Mouse (Mus musculus): ENCODE results near the gene Nap1l1.
A peak's percentile ranks its signal among the peaks of the same experiment; 100 is the strongest.

Nap1l1 gene

DNA sequence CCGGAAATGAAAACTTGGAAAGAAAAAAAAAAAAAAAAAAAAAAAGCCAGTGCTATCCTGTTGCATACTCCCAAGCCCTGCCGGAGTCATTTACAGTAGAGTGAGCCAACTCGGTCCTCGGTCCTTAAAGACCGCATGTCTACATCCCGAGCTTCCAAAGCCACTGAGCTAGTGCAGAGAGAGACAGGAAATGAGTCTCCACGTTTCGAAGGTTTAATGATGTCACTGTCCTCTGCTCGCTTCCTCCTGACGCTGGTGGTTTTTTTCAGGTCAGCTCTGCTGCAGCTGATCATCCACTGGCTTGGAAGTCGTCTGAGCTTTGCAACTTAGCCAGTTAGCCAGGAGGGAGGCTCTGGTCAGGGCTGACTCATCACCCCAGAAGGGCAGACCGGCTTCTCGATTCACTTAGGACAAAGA is 43.2 kb downstream of the Nap1l1 start:
- DNase-seq = no peak

DNA sequence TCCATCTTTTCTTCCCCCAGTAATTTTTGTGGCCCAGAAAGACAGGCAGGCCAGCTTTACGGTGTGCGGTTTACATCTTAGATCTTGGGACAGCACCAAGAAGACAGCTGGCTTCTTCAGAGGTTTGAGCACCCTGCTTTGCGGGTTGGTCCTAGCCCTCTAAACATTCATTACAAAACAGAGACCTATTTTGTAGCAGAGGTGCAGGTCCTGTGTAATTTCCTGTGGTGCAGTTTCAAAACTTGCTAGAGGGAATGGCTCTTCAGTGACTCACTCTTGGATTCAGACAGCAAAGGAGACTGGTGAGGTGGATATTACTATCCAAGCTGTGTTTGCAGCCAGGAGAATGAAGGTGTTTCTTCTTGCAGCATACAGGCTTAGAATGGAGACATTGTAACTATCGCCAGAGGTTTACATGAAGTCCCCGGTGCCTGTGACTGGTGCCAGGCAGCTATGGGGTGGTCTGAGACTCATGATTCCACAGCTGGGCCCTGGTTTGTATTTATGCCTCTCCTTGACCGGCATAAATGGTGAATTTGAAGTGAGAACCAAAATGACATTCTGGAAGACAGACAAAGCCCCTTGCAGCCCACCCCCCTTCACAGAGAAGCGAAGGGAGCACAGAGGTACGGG is 43.9 kb downstream of the Nap1l1 start:
- DNase-seq = no peak

DNA sequence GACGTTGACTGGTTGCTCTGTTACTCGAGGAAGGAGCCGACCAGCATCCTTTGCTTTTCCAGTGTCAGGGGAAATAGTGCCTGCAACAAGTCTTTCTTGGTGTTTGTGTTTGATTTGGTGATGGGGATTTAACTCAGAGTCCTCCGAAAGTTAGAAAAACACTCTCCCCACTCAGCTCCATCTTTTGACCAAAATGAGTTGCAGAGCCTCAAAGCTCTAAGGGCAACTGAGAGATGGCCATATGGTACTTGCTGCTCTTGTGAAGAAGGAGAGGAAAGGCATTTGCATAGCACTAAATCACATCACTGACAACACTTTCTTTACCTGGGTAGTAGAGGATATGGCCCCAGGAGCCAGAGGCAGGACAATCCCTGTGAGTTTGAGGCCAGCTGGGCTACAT is 45.3 kb downstream of the Nap1l1 start:
- DNase-seq = no peak

DNA sequence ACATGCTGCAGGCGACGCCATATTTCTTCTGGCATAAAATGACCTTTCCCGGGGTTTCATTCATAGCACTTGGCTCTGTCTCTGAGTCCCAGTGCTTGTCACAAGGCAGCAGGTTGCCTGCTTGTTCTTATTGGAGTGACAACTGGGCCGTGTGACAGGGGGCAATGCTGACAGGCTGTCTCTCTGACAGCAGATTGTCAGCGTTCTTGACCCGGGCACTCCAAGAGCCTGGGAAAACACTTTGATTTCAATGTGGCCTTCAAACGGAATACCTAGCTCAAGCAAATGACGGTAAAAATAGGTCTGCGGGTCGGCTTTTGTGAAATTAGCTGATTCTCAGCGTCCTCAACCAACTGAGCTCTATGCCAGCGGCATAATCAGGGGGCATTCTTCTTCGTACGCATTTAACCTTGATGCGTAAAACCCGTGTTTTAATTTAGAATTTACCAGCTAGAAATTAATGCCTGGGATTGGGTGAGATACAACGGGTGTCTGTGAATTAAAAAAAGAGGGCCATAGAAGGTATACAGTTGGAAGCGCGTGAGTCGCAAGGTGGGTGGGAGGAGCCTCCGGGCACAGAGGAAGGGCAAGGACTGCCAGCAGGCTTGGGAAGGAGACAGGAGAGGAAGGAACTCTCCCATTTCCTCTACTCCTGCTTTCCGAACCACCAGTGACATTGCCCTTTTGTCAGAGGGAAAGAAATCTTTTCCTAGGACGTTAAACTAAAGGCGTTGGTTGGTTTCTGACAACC is 46.8 kb downstream of the Nap1l1 start:
- DNase-seq = peak; percentile 73

DNA sequence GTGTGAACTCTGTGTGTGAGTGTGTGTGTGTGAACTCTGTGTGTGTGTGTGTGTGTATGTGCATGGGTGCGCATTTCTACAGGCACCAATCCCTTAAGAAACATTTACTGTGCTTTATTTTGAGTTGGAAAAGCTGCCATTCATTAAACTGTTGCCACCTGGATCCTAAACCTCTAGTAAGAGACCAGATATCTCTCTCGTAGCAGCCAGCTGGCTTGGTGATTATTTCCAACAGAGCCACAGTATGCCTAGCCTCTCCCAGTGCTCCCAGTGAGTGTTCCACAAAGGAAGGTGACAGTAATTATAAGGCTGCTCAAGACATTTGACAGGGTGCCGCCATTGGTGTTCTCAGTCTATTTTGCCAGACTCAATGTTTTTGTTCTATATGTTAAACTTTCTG is 47.6 kb downstream of the Nap1l1 start:
- DNase-seq = peak; percentile 71

DNA sequence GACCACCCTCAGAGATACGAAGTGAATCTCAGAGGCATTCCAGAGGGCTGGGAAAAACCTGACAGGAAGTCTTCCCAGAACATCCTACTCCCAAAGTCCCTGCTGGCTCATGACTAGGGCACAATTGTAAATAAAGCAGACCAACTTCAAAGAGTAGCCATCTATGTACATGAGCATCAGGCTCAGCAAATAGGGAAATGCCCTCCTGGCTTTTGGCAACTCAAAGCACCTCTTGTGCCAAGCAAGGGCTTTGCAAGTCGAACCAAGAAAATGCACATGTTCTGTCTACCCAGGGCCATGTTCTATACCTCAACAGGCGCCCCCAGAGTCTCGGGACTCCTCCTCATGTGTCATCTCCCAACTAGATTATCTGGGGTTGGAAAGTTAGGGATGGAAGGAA is 48.6 kb downstream of the Nap1l1 start:
- DNase-seq = no peak

DNA sequence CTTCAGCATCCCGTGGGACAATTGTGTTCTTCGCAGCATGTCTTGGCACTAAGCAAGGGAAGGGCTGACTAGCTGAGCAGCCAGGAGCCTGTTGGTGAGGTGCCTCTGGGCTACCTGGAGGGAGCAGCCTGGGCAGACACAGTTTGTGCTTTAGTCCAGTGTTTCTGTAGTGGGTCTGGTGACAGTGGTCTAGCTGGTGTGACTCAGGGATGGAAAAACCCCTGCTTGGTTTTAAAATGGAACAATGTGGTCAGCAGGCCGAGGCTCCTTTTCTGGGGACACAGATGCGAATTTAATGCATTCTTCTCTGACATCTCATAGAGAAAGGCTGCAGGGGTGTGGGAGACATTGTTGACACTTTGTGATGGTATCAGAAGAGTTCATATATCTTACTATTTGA is 49.2 kb downstream of the Nap1l1 start:
- no peak for DNase-seq

DNA sequence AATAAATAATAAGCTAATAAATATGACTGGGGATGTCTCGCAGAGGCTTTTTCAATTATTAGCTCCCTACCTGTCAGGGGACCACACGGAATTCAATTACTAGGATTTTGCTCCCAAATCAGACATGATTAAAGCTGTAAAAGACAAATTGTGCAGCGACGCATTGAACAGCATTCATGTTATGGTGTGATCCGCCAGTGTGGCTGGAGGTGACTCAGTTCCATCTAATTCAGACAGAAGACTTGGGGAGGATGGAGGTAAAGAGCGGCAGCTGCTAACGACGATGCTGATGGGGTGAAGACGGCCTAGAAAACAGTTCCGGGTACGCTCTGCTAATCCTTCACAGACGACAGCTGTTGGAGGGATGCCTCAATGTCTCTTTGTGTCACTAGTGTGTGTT is 50.9 kb downstream of the Nap1l1 start:
- DNase-seq = no peak

DNA sequence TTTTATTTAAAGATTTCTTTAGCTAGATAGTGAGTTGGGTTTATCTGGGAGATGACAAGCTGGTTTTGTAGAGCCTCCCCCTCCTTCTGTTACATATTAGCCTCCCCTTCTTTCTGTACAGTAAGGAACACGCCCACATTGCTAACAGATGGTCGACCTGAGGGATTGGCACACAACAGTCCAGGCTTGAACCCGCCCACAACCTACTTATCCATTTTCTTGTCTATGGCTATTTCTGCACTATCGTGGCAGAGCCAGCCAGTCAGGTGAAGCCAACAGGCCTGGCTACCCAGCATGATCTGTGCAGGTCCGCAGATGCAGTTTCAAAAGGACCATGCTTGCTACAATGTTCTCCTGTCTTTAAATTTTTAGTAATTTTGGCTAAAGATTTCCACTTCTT is 54.0 kb downstream of the Nap1l1 start:
- peak; percentile 82 for DNase-seq

DNA sequence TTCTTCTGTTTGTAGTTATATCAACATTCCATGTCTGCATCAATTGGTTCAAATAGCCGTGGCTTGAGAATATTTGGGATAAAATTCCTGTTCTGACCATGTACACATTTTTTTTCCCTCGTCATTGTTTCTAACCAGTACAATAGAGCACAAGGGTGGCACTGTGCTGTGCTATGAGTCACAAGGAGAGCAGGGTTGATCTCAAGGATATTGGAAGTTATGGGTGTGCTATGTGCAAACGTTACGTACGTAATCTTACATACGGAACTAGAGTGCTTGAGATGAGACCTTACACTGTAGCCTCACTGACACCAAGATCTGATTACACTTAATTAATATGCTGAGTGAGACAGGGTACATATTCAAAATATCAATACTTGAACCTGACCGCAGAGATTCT is 54.6 kb downstream of the Nap1l1 start:
- DNase-seq = no peak

DNA sequence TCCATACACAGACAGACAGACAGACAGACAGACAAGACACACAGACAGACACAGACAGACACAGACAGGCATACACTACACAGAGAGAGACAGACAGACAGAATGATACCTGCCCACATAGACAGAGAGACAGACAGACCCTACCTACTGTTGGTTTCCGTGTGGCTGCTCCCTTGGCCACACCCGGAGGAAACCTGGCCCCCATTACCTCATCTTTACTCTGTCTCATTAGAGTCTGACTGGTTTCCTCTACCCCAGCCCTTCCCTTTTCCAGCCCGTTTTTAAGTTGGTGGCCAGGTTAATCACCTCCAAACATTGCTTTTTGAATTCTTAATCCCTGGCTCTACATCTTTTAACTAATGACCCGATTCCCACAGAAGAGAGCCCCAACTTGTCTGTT is 55.3 kb downstream of the Nap1l1 start:
- no peak for DNase-seq

DNA sequence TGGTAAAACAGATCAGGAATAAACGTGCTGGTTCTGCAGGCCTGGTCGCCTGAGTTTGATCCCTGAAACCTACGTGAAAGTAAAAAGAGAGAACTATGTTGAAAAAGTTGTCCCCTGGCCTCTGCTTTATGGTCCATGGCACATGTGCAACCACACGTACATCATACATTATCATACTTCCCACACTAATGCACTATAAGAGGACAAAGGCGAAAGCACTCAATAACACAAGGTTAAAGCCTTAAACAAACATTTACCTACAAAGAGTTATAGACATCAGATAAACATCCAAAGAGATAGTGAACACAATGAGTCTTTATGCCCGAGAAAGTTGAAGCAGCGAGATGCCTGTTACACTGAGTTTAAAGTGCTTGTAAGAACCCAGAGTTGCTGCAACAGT is 57.4 kb downstream of the Nap1l1 start:
- DNase-seq = no peak

DNA sequence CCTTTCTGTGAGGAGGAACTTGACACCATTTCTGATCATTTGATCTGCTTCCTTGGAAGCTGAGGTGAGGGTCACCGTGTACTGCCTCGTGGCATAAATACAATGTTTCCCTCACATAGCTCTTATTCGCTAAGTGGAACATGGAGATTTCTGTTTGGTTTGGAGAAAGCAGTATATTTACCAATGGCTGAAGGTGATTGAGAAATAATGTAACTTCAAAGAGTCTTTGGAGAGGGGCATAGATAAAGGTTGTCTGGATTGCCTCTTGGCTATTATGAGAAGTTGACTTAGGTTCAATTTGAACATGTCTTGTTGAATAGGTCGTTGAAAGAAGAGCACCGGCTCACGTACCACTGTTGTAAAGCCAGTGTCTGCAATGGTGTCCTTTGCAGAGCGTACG is 61.7 kb downstream of the Nap1l1 start:
- DNase-seq = no peak

DNA sequence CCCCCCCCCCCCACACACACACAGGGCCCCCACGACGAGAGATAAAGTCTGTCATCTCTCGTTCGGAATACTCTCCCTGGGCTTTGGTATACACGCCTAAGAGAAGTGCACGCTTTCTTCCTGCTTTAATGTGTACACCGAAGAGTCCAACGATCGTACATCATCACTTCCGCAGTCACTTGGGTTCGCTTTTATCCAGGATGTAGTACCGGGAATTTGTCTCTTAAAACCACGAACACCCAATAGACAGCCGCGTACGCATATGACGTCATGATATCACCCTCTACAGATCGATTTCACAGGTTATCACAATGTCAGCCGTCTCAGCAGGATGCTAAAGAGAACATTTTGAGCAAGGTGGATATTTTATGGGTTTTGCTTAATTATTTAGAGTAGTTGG is 64.4 kb downstream of the Nap1l1 start:
- DNase-seq = no peak

DNA sequence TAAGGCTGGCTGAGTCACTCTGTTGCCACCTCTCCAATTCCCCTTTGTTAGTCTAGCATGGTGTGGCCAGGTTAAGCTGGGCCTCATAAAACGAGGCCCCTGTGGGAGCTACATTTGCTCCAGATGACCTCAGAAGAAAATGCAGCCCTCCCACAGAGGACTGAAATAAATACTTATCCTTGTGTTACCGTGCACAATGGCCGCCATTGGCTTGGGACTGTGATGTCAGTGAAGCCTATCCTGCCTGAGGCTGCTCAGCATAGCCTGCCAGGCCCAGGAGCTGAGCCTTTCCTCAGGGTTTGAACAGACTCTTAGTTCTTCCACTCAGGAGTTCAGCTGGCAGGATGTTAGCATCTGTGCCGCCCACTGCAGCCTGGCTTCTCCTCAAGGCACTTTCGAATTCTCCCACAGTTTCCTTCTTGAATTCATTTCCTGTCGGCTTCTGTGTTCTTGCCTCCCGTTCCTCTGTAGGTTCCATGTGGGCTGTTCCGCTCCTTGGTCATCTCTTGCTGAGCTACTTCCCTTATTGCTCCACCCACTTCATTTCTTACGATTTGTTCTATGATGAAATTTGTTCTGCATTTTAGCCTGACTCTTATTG is 66.8 kb downstream of the Nap1l1 start:
- DNase-seq = no peak

DNA sequence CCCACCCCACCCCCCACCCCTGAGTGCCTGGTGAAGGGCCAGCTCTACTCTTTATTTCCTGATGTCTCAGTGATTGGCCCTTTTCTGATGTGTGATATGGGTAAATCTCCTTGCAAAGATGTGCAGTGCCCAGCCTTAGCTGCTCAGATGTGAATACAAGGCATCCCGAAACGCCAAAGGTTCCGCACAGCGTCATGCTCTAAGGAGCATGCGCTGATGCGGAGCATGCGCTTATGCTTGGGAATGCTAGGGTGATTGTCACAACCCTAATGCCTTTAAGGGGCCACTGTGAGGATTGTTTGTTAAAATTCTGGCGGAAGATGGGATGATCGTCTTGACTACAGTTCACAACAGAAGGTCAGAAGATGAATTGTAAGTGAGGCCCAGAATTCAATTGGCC is 67.7 kb downstream of the Nap1l1 start:
- DNase-seq = no peak

DNA sequence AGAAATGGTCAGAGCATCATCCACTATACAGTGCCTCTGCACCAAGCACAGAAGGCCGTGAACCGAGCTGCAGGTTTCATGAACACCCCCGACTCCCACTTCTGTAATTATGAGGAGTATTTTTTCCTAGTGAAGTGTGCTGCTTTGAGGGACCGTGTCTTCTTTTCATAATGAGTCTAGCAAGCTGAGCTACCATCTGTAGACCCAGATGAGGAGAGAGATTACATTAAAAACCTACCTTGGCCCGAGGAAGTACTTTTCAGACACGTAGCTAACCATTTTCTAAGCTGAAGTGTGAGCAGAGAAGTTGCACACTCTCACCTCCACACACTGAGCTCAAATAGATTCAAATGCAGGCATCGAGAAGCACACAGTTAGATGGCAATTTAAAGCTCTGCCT is 70.1 kb downstream of the Nap1l1 start:
- no peak for DNase-seq

DNA sequence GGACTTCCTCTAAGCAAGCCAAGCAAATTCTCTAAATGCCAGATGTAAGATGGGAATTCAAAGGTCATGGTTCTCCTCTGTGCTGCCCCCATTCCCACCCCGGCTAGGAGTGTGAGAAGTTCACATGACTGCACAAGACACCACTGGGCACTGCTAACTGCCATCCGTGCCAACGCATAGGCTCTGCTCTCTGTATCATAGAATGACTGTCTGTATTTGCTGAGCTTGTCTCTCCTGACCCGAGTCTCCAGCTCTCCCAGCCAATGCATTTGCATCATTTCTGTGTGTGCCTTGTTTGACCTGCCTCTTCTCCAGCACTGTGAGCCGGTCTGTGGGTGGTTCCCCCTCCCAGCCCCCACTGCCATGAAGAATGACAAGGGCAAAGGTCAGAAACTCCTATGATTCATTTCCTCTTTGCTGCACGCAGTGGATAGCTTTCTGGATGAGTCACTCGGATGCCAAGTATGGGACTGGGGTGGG is 70.8 kb downstream of the Nap1l1 start:
- DNase-seq = no peak

DNA sequence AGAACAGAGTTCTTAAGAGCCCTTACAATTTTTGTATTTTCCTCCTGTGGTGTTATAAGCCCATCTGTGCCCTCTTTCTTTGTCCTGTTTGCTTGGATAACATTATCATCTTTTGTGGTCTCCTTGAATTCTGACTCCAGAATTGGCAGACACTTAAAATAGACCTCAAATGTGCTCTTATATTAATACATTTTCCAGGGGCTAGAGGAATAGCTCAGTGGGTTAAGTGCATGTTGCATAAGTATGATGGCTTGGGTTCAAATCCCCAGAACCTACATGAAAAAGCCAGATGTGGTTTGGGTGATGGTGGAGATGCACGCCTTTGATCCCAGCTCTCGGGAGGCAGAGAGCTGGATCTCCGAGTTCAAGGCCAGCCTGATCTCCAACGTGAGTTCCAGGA is 71.3 kb downstream of the Nap1l1 start:
- no peak for DNase-seq

DNA sequence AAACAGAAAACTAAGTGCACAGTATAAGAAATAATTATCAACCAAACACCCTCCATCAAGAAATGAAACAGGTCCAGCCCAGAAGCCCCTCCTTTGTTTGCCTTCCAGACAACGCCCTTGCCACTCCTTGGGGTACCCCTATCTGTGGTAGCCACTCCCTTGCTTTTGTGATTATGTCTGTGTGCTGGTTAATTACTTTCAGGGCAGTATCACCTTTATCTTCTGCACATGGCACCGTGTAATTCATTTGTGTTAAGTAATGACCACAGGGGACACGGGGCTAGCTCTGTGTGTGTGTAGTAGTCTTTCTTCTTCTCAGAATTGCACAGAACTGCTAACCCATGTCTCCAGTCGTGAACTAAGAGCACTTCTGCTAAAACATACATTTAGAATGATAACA is 72.6 kb downstream of the Nap1l1 start:
- DNase-seq = no peak
